Comparison of ENCODE assay signal across 15 mouse cellular contexts in genomic region chr1:131068011-131068727, GRCm38 (mm10). TPM values are rescaled to one million over a fixed set of nuclear protein-coding genes. Genes with fewer than 3 reads are reported as not detected.
DNase-seq lines count a peak whose midpoint lies in the region; ATAC-seq and TF ChIP-seq lines count a peak whose summit lies in the region.
"Had no signal": no experiment of that assay in that cellular context is flagged by ENCODE, and none has a peak within 500 bp of the region (broad histone marks: within the 10 kb centered on the region; RNA-seq: fewer than 3 reads in every experiment).

No protein-coding gene starts in this region.

- no peaks in the 10 kb centered on the region; the same call in 1 of the 2 replicates for H3K4me1 ChIP-seq in midbrain, postnatal 0 days (ENCODE audit: insufficient read depth, low read length)
- peaks cover 28% of the 10 kb centered on the region for H3K4me1 ChIP-seq in midbrain, embryonic 13.5 days (replicated peaks)

- peak; percentile 67 to 69 for DNase-seq in cerebellum, postnatal 10 days
- no peak for DNase-seq in cerebellum, adult 11-12 months
- peak; percentile 53 for DNase-seq in midbrain, postnatal 0 days (ENCODE audit: low spot score)
- DNase-seq in liver, result peak; percentile 75
- no peak for DNase-seq in retina, embryonic 14.5 days (ENCODE audit: low spot score)
- no peak for DNase-seq in cerebellum, postnatal 36 days
- DNase-seq: B cell, adult 2 months; cerebellum, adult 18-20 months had no signal

- WGBS in midbrain, postnatal 0 days, result 83% methylated on average over 10 of the region's 10 CpGs
- 89% methylated on average over 10 of the region's 10 CpGs for WGBS in midbrain, embryonic 13.5 days

- no peak for TF ChIP-seq CTCF in midbrain, postnatal 0 days (IDR thresholded peaks at IDR 0.05)

- no peaks in the 10 kb centered on the region for H3K36me3 ChIP-seq in midbrain, postnatal 0 days (ENCODE audit: insufficient read depth, low read length)
- H3K36me3 ChIP-seq in midbrain, embryonic 13.5 days, result peaks cover 8% of the 10 kb centered on the region; the same call in 1 of the 2 replicates

- H3K27me3 ChIP-seq in midbrain, postnatal 0 days (ENCODE audit: insufficient read depth, low read length), result no peaks in the 10 kb centered on the region
- H3K27me3 ChIP-seq in midbrain, embryonic 13.5 days, result no peaks in the 10 kb centered on the region
- H3K27me3 ChIP-seq: embryonic facial prominence, embryonic 13.5 days had no signal

- H3K27ac ChIP-seq in midbrain, postnatal 0 days (ENCODE audit: low read depth, low read length), result no peak overlapping the region
- H3K27ac ChIP-seq in midbrain, embryonic 13.5 days, result no peak overlapping the region
- H3K27ac ChIP-seq: embryonic facial prominence, embryonic 13.5 days had no signal

- H3K4me3 ChIP-seq in midbrain, postnatal 0 days (ENCODE audit: low read depth, low read length), result no peak overlapping the region
- H3K4me3 ChIP-seq in midbrain, embryonic 13.5 days (replicated peaks), result no peak overlapping the region
- H3K4me3 ChIP-seq: embryonic facial prominence, embryonic 13.5 days; myocyte had no signal

- H3K9me3 ChIP-seq in midbrain, postnatal 0 days (ENCODE audit: low read length), result no peaks in the 10 kb centered on the region
- no peaks in the 10 kb centered on the region for H3K9me3 ChIP-seq in midbrain, embryonic 13.5 days
- H3K9me3 ChIP-seq: embryonic facial prominence, embryonic 13.5 days had no signal

- H3K9ac ChIP-seq in midbrain, postnatal 0 days (replicated peaks; ENCODE audit: low read length, poor library complexity, severe bottlenecking), result no peak overlapping the region
- H3K9ac ChIP-seq in midbrain, embryonic 13.5 days (replicated peaks), result no peak overlapping the region
- H3K9ac ChIP-seq: embryonic facial prominence, embryonic 13.5 days had no signal

- no peak overlapping the region for H3K4me2 ChIP-seq in midbrain, postnatal 0 days (ENCODE audit: low read depth, low read length, poor library complexity, severe bottlenecking)
- no peak overlapping the region for H3K4me2 ChIP-seq in midbrain, embryonic 13.5 days (replicated peaks)
- H3K4me2 ChIP-seq: embryonic facial prominence, embryonic 13.5 days had no signal

- no peak for ATAC-seq in midbrain, postnatal 0 days (ENCODE audit: low FRiP score)
- ATAC-seq in midbrain, embryonic 13.5 days, result no peak
- 0 out of 2 replicates have a peak, but pooled peaks have one; percentile 48 for ATAC-seq in neutrophil, adult 5-6 weeks (ENCODE audit: extremely low read depth, insufficient number of reproducible peaks, low FRiP score, poor library complexity, severe bottlenecking)

RNA-seq across cellular contexts. Expression of gene Mapkapk2, which starts 29.5 kb away (rescaled TPM):
- total RNA-seq in midbrain, postnatal 0 days (2014; rRNA removed), result 44.2 and 48.1 TPM in 2 replicates
- polyA plus RNA-seq in midbrain, postnatal 0 days (2015; fragmentation: Nextera tagmentation; extraction: Ambion mirVana), result 13.7 and 13.8 TPM in 2 replicates
- polyA plus RNA-seq in midbrain, embryonic 13.5 days (2015; fragmentation: Nextera tagmentation; extraction: Ambion mirVana), result 29.0 and 36.3 TPM in 2 replicates
- 103 and 112 TPM in 2 replicates for total RNA-seq in neutrophil, adult 5-6 weeks (2017)

RNA-seq across cellular contexts. Expression of gene Il10, which starts 48.5 kb away (rescaled TPM):
- not detected in 2 replicates for total RNA-seq in midbrain, postnatal 0 days (2014; rRNA removed)
- not detected in 2 replicates for polyA plus RNA-seq in midbrain, postnatal 0 days (2015; fragmentation: Nextera tagmentation; extraction: Ambion mirVana)
- polyA plus RNA-seq in midbrain, embryonic 13.5 days (2015; fragmentation: Nextera tagmentation; extraction: Ambion mirVana), result not detected in 2 replicates
- total RNA-seq in neutrophil, adult 5-6 weeks (2017), result not detected in 2 replicates
- total RNA-seq: heart, postnatal 25 days; layer of hippocampus, adult 18-20 months; left cerebral cortex, postnatal 14 days had no signal
- polyA plus RNA-seq: embryonic facial prominence, embryonic 13.5 days; myocyte had no signal

Comparison
In these comparisons a context has a peak if more than half of its experiments do, and no peak if none do; other contexts are left out.
1. DNase-seq: peak in cerebellum, postnatal 10 days (2 of 2), midbrain, postnatal 0 days (single experiment) and liver (single experiment); none in cerebellum, adult 11-12 months (single experiment), retina, embryonic 14.5 days (single experiment) and cerebellum, postnatal 36 days (0 of 2).